Mouse (Mus musculus): ENCODE measurements around the gene Wdr63. TPM values are rescaled to one million over a fixed set of nuclear protein-coding genes. Genes with fewer than 3 reads are reported as not detected.

Gene Wdr63
- total and polyA plus RNA-seq, 3 experiments = not detected

DNA sequence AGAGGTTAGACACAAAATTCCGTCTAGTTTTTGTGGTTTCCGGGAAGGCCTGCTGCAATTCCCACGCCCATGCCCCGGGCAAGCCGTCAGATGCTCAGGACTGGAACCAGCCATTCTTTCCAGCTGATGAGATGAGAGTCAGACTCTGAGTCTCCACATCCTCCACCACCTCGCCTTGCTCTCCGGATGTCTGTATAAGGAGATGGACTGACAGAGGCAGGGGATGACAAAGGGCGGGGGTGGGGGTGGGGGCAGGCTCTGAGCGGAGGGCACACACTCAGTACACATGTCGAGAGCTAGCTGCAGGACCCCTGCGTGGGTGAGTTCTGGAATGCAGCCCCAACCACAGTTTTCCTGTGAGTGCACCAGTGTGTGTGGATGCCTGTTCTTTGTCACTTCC, 63.0 kb downstream of the Wdr63 start:
- H3K4me3 ChIP-seq (ENCODE audit: control insufficient read depth in 1 of 2, insufficient read depth in 1 of 2, low read depth in 2 of 2, low read length in 2 of 2) = no peak overlapping the region
- H3K36me3 ChIP-seq (ENCODE audit: control insufficient read depth in 1 of 2, insufficient read depth in 2 of 2, low read length in 2 of 2) = no peaks in the 10 kb centered on the region; a peak in 1 of 4 replicates
- TF ChIP-seq SMC3 (IDR thresholded peaks at IDR 0.05; ENCODE audit: low read depth, low read length) = no peak
- TF ChIP-seq TCF12 (IDR thresholded peaks at IDR 0.05; ENCODE audit: low read depth, low read length) = no peak
- no peak for TF ChIP-seq RCOR1 (IDR thresholded peaks at IDR 0.05; ENCODE audit: low read depth, low read length)
- no peak for TF ChIP-seq MYC (IDR thresholded peaks at IDR 0.05; ENCODE audit: low read depth, low read length)
- TF ChIP-seq RAD21 (IDR thresholded peaks at IDR 0.05; ENCODE audit: low read depth, low read length) = no peak
- no peak for TF ChIP-seq USF2 (IDR thresholded peaks at IDR 0.05; ENCODE audit: borderline replicate concordance in 1 of 2, insufficient read depth in 1 of 2, low read depth in 1 of 2, low read length in 2 of 2)
- no peak for TF ChIP-seq GABPA (IDR thresholded peaks at IDR 0.05; ENCODE audit: low read depth, low read length)
- no peak for TF ChIP-seq NRF1 (IDR thresholded peaks at IDR 0.05; ENCODE audit: insufficient read depth, low read depth, low read length, poor library complexity, severe bottlenecking)
- no peak for TF ChIP-seq HCFC1 (IDR thresholded peaks at IDR 0.05; ENCODE audit: low read depth, low read length)
- no peak for TF ChIP-seq MXI1 (IDR thresholded peaks at IDR 0.05; ENCODE audit: low read depth, low read length)
- no peak for TF ChIP-seq GATA1 (IDR thresholded peaks at IDR 0.05; ENCODE audit: low read depth, low read length)
- H3K4me1 ChIP-seq (ENCODE audit: control insufficient read depth in 1 of 2, insufficient read depth in 2 of 2, low read length in 2 of 2) = peaks cover 0 to 2% of the 10 kb centered on the region in 2 experiments; a peak in 1 of 4 replicates
- H3K9me3 ChIP-seq (replicated peaks; ENCODE audit: insufficient read depth, low read length) = no peaks in the 10 kb centered on the region
- DNase-seq (ENCODE audit: low read depth, low spot score) = no peak
- no peaks in the 10 kb centered on the region for H3K79me2 ChIP-seq (ENCODE audit: control insufficient read depth, insufficient read depth, low read length, poor library complexity)
- no peak overlapping the region for H3K9ac ChIP-seq (ENCODE audit: control insufficient read depth, low read depth, low read length, poor library complexity, severe bottlenecking)
- H3K27me3 ChIP-seq (ENCODE audit: control insufficient read depth in 1 of 2, insufficient read depth in 2 of 2, low read length in 2 of 2) = peaks cover 0 to 1% of the 10 kb centered on the region in 2 experiments; a peak in 2 of 4 replicates
- no peak overlapping the region for H3K27ac ChIP-seq (ENCODE audit: control insufficient read depth, low read depth, low read length)

DNA sequence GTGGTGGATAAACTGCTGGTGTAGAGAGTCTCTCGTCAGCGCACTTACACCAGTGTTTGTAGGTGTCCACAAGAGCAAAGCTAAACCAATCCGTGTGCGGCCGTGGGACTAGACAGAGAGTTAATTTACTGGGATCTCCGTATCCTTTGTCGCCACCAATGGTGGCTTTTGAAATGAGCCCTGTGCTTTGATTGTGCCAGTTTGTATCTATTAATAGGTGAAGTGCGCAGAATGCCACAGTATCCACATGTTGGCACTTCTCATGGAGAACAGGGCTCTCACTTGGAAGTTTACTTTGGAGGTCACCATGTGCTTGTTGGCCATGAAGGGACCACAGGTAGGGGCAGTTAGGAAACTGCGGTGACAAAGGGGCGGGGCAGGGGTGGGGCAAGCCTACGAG, 66.5 kb downstream of the Wdr63 start:
- Histone ChIP-seq H3K9ac (ENCODE audit: control insufficient read depth, low read depth, low read length, poor library complexity, severe bottlenecking) (no peak overlapping the region), H3K79me2 (ENCODE audit: control insufficient read depth, insufficient read depth, low read length, poor library complexity) (no peaks in the 10 kb centered on the region), H3K27me3 (ENCODE audit: control insufficient read depth in 1 of 2, insufficient read depth in 2 of 2, low read length in 2 of 2) (peaks cover 0 to 1% of the 10 kb centered on the region in 2 experiments; a peak in 1 of 4 replicates), H3K9me3 (replicated peaks; ENCODE audit: insufficient read depth, low read length) (no peaks in the 10 kb centered on the region), H3K36me3 (ENCODE audit: control insufficient read depth in 1 of 2, insufficient read depth in 2 of 2, low read length in 2 of 2) (no peaks in the 10 kb centered on the region), H3K4me3 (ENCODE audit: control insufficient read depth in 1 of 2, insufficient read depth in 1 of 2, low read depth in 2 of 2, low read length in 2 of 2) (no peak overlapping the region), H3K4me1 (ENCODE audit: control insufficient read depth in 1 of 2, insufficient read depth in 2 of 2, low read length in 2 of 2) (no peaks in the 10 kb centered on the region), H3K27ac (ENCODE audit: control insufficient read depth, low read depth, low read length) (no peak overlapping the region)
- no peak for TF ChIP-seq MAX (IDR thresholded peaks at IDR 0.05; ENCODE audit: low read length)
- TF ChIP-seq JUND (IDR thresholded peaks at IDR 0.05; ENCODE audit: low read depth, low read length) = no peak
- TF ChIP-seq MAZ (IDR thresholded peaks at IDR 0.05; ENCODE audit: low read depth, low read length) = no peak
- no peak for TF ChIP-seq E2F4 (IDR thresholded peaks at IDR 0.05; ENCODE audit: borderline replicate concordance, low read depth, low read length)
- no peak for TF ChIP-seq MXI1 (IDR thresholded peaks at IDR 0.05; ENCODE audit: low read depth, low read length)
- TF ChIP-seq SMC3 (IDR thresholded peaks at IDR 0.05; ENCODE audit: low read depth, low read length) = no peak
- TF ChIP-seq NELFE (IDR thresholded peaks at IDR 0.05; ENCODE audit: low read depth, low read length) = no peak
- no peak for TF ChIP-seq POLR2AphosphoS5 (IDR thresholded peaks at IDR 0.05; ENCODE audit: borderline replicate concordance, low read depth, low read length)
- no peak for TF ChIP-seq TBP (IDR thresholded peaks at IDR 0.05; ENCODE audit: low read depth, low read length)
- no peak for DNase-seq (ENCODE audit: low read depth, low spot score)

Measured in MEL (cell line).